8 mouse cellular contexts compared by ENCODE assay signal in genomic region chr8:121730170-121730569, GRCm38 (mm10). TPM values are rescaled to one million over a fixed set of nuclear protein-coding genes. Genes with fewer than 3 reads are reported as not detected.
DNase-seq lines count a peak whose midpoint lies in the region; ATAC-seq lines count a peak whose summit lies in the region.

No protein-coding gene starts in this region.

- no peak overlapping the region for H3K27ac ChIP-seq in embryonic facial prominence, embryonic 12.5 days
- H3K27ac ChIP-seq in intestine, embryonic 14.5 days (ENCODE audit: low read depth) = no peak overlapping the region
- no peak overlapping the region for H3K27ac ChIP-seq in neural tube, embryonic 12.5 days

- intact Hi-C loops in left cerebral cortex, postnatal 25 days (cut with DNase I) = loop anchor here (2.0 to 5.0 kb wide), 4 partner anchors 42 to 177 kb away; partner anchors contain the start of genes Slc7a5 and Zcchc14

- H3K4me1 ChIP-seq in embryonic facial prominence, embryonic 12.5 days = peaks cover 5% of the 10 kb centered on the region
- H3K4me1 ChIP-seq in intestine, embryonic 14.5 days (replicated peaks; ENCODE audit: control insufficient read depth, insufficient read depth, low read length) = no peaks in the 10 kb centered on the region; the same call in 1 of the 2 replicates
- peaks cover 29% of the 10 kb centered on the region for H3K4me1 ChIP-seq in neural tube, embryonic 12.5 days

- peaks cover 69% of the 10 kb centered on the region for H3K27me3 ChIP-seq in embryonic facial prominence, embryonic 12.5 days
- peaks cover 67% of the 10 kb centered on the region for H3K27me3 ChIP-seq in intestine, embryonic 14.5 days (replicated peaks; ENCODE audit: control insufficient read depth, insufficient read depth, low read length)
- H3K27me3 ChIP-seq in neural tube, embryonic 12.5 days (replicated peaks) = peaks cover 56% of the 10 kb centered on the region

- peak overlapping the region; percentile 51 for H3K4me3 ChIP-seq in embryonic facial prominence, embryonic 12.5 days
- peak overlapping the region; percentile 42 for H3K4me3 ChIP-seq in intestine, embryonic 14.5 days (ENCODE audit: low read depth, low read length)
- peak overlapping the region; percentile 57 for H3K4me3 ChIP-seq in neural tube, embryonic 12.5 days

- peak overlapping the region; percentile 84 for H3K4me2 ChIP-seq in embryonic facial prominence, embryonic 12.5 days (replicated peaks)
- H3K4me2 ChIP-seq in intestine, embryonic 14.5 days (ENCODE audit: low read length) = peak overlapping the region; percentile 75
- peak overlapping the region; percentile 71 for H3K4me2 ChIP-seq in neural tube, embryonic 12.5 days (replicated peaks)

- H3K9me3 ChIP-seq in embryonic facial prominence, embryonic 12.5 days = no peaks in the 10 kb centered on the region
- H3K9me3 ChIP-seq in intestine, embryonic 14.5 days (ENCODE audit: control insufficient read depth, low read length) = no peaks in the 10 kb centered on the region
- H3K9me3 ChIP-seq in neural tube, embryonic 12.5 days = no peaks in the 10 kb centered on the region

- H3K36me3 ChIP-seq in embryonic facial prominence, embryonic 12.5 days = no peaks in the 10 kb centered on the region
- no peaks in the 10 kb centered on the region for H3K36me3 ChIP-seq in intestine, embryonic 14.5 days (ENCODE audit: control insufficient read depth, insufficient read depth, low read length)
- H3K36me3 ChIP-seq in neural tube, embryonic 12.5 days = no peaks in the 10 kb centered on the region

- DNase-seq in left cerebral cortex, adult 18-20 months (ENCODE audit: low spot score in 2 of 2) = peak; percentile 46 to 48
- no peak for DNase-seq in left cerebral cortex, postnatal 25 days (ENCODE audit: low spot score in 2 of 2)
- peak; percentile 53 for DNase-seq in intestine, embryonic 14.5 days (ENCODE audit: low spot score)
- no peak for DNase-seq in spleen, adult 18-20 months
- DNase-seq in adrenal gland, adult (ENCODE audit: inconsistent age in 2 of 2, low spot score in 1 of 2) = no peak
- DNase-seq in left cerebral cortex, adult 8-10 months (ENCODE audit: low spot score in 2 of 2) = no peak

- WGBS in embryonic facial prominence, embryonic 12.5 days = 0% methylated on average over 27 of the region's 60 CpGs
- WGBS in intestine, embryonic 14.5 days = 2% methylated on average over 24 of the region's 60 CpGs
- WGBS in neural tube, embryonic 12.5 days = 1% methylated on average over 42 of the region's 60 CpGs

- H3K9ac ChIP-seq in embryonic facial prominence, embryonic 12.5 days = peak overlapping the region; percentile 38; the same call in 1 of the 2 replicates
- H3K9ac ChIP-seq in intestine, embryonic 14.5 days (ENCODE audit: low read length) = no peak overlapping the region
- H3K9ac ChIP-seq in neural tube, embryonic 12.5 days = peak overlapping the region; percentile 68

- no peak for ATAC-seq in embryonic facial prominence, embryonic 12.5 days (ENCODE audit: insufficient number of reproducible peaks, insufficient read depth, low FRiP score, low TSS enrichment)
- no peak; the same call in 1 of the 2 replicates for ATAC-seq in intestine, embryonic 14.5 days (replicated peaks; ENCODE audit: low FRiP score, low TSS enrichment, low read depth)
- no peak for ATAC-seq in neural tube, embryonic 12.5 days (ENCODE audit: low FRiP score, low read depth)

RNA-seq across cellular contexts. Expression of gene Jph3, which starts 0.7 kb away (rescaled TPM):
- total RNA-seq in left cerebral cortex, adult 18-20 months (2021) = 100 to 1,000 TPM; 271 to 301 TPM
- 100 to 1,000 TPM; 254 to 260 TPM for total RNA-seq in left cerebral cortex, postnatal 25 days (2021)
- 6.7 and 8.6 TPM in 2 replicates for polyA plus RNA-seq in embryonic facial prominence, embryonic 12.5 days (2016; fragmentation: Nextera tagmentation; extraction: Ambion mirVana)
- 4.4 and 4.6 TPM in 2 replicates for polyA plus RNA-seq in intestine, embryonic 14.5 days (2014; fragmentation: Nextera tagmentation; extraction: Ambion mirVana)
- 59.1 and 66.9 TPM in 2 replicates for polyA plus RNA-seq in neural tube, embryonic 12.5 days (2016; fragmentation: Nextera tagmentation; extraction: Ambion mirVana)
- 100 to 1,000 TPM; 260 to 302 (median 279) TPM for total RNA-seq in left cerebral cortex, adult 8-10 months (2022)

Comparison
In these comparisons a context has a peak if more than half of its experiments do, and no peak if none do; other contexts are left out.
1. DNase-seq: peak in left cerebral cortex, adult 18-20 months (2 of 2) and intestine, embryonic 14.5 days (single experiment); none in left cerebral cortex, postnatal 25 days (0 of 2), spleen, adult 18-20 months (0 of 2), adrenal gland, adult (0 of 2) and left cerebral cortex, adult 8-10 months (0 of 2).
2. Peak in every context shown above with its lines, with median percentiles within 50 percentile points of each other: H3K4me2 ChIP-seq and H3K4me3 ChIP-seq.